Mouse (Mus musculus) megakaryocyte progenitor cell, adult 5-6 weeks (primary cell): Measurements from ENCODE around the gene Abcd3. TPM values are rescaled to one million over a fixed set of nuclear protein-coding genes. Genes with fewer than 3 reads are reported as not detected.

Source experiments
- ATAC-seq: replicated peaks from 2 replicates; pipeline ENCODE4 v1.8.0; 2016; ENCODE audit warnings: mild to moderate bottlenecking, moderate TSS enrichment, inconsistent platforms; ENCODE audit not compliant: poor library complexity
- total RNA-seq, 2 experiments: library from RNA; stranded (forward) in 1 of 2; stranded (reverse) in 1 of 2; fragments of 157-497, 149-512 nt in 1 of 2; fragments of 200-1000 nt in 1 of 2; gene quantifications; 2 replicates each; pipeline versions ENCODE4 v1.2.3 to v1.2.4; 2015 to 2017

Abcd3 gene
- total RNA-seq, 2 experiments from 2014 or later = 39.9 to 41.3 TPM

GRCm38 (mm10) chr3:121715336-121715735, 99.8 kb downstream of the Abcd3 start:
- no peak for ATAC-seq

- no peak for ATAC-seq
Measured at GRCm38 (mm10) chr3:121714461-121714860, 100.6 kb downstream of the Abcd3 start.

- ATAC-seq = 0 out of 2 replicates have a peak, but pooled peaks have one; percentile 10
Measured at GRCm38 (mm10) chr3:121713816-121714215, 101.3 kb downstream of the Abcd3 start.

GRCm38 (mm10) chr3:121713151-121713701, 101.9 kb downstream of the Abcd3 start:
- ATAC-seq = peak; percentile 61

- ATAC-seq = no peak
Measured at GRCm38 (mm10) chr3:121712222-121712621, 102.9 kb downstream of the Abcd3 start.

- no peak for ATAC-seq
Measured at GRCm38 (mm10) chr3:121710894-121711531, 104.1 kb downstream of the Abcd3 start.

Other genes starting within 250 kb of the Abcd3 start
- not detected in 2 replicates for gene 4930432M17Rik, start 144.5 kb downstream of the Abcd3 start, total RNA-seq (2015)
- gene 4930432M17Rik, start 144.5 kb downstream of the Abcd3 start, total RNA-seq (2017) = not detected in 2 replicates
- gene F3, start 91.8 kb downstream of the Abcd3 start, total RNA-seq (2015) = 0.15 and 2.0 TPM in 2 replicates
- 0.71 and 2.5 TPM in 2 replicates for gene F3, start 91.8 kb downstream of the Abcd3 start, total RNA-seq (2017)
- 1.1 and 1.4 TPM in 2 replicates for gene Arhgap29, start 137.2 kb upstream of the Abcd3 start, total RNA-seq (2015)
- gene Arhgap29, start 137.2 kb upstream of the Abcd3 start, total RNA-seq (2017) = 0.29 and 1.5 TPM in 2 replicates
- 0.07 and 0.17 TPM in 2 replicates for gene Abca4, start 229.1 kb upstream of the Abcd3 start, total RNA-seq (2015)
- gene Abca4, start 229.1 kb upstream of the Abcd3 start, total RNA-seq (2017) = 0.12 and 0.30 TPM in 2 replicates